ENCODE assay signal across 9 mouse cellular contexts in genomic region chr17:6746452-6747231, GRCm38 (mm10). TPM values are rescaled to one million over a fixed set of nuclear protein-coding genes. Genes with fewer than 3 reads are reported as not detected.
DNase-seq lines count a peak whose midpoint lies in the region; ATAC-seq and TF ChIP-seq lines count a peak whose summit lies in the region.
"Had no signal": no experiment of that assay in that cellular context is flagged by ENCODE, and none has a peak within 500 bp of the region (broad histone marks: within the 10 kb centered on the region; RNA-seq: fewer than 3 reads in every experiment).

No protein-coding gene starts in this region.

- H3K4me2 ChIP-seq in lung, embryonic 14.5 days = no peak overlapping the region
- H3K4me2 ChIP-seq in forebrain, embryonic 16.5 days (ENCODE audit: low read length) = no peak overlapping the region
- H3K4me2 ChIP-seq in neural tube, embryonic 15.5 days = no peak overlapping the region
- no peak overlapping the region for H3K4me2 ChIP-seq in intestine, embryonic 16.5 days (ENCODE audit: low read depth, low read length)

- H3K36me3 ChIP-seq in lung, embryonic 14.5 days (ENCODE audit: insufficient read depth) = peaks cover 41% of the 10 kb centered on the region
- H3K36me3 ChIP-seq in forebrain, embryonic 16.5 days (ENCODE audit: control insufficient read depth, insufficient read depth) = no peaks in the 10 kb centered on the region
- H3K36me3 ChIP-seq in neural tube, embryonic 15.5 days = no peaks in the 10 kb centered on the region; the same call in 1 of the 2 replicates
- peaks cover 14% of the 10 kb centered on the region for H3K36me3 ChIP-seq in intestine, embryonic 16.5 days (ENCODE audit: control insufficient read depth, insufficient read depth, low read length)

- no peak for ATAC-seq in lung, embryonic 14.5 days (ENCODE audit: insufficient read depth)
- ATAC-seq in forebrain, embryonic 16.5 days = no peak
- ATAC-seq in neural tube, embryonic 15.5 days (ENCODE audit: low FRiP score) = no peak
- ATAC-seq in intestine, embryonic 16.5 days = no peak

- H3K27ac ChIP-seq in lung, embryonic 14.5 days (ENCODE audit: low read depth) = peak overlapping the region; percentile 6; the same call in 1 of the 2 replicates
- H3K27ac ChIP-seq in forebrain, embryonic 16.5 days (ENCODE audit: low read length) = peak overlapping the region; percentile 56
- H3K27ac ChIP-seq in neural tube, embryonic 15.5 days (replicated peaks) = peak overlapping the region; percentile 74
- H3K27ac ChIP-seq in intestine, embryonic 16.5 days (ENCODE audit: low read length) = no peak overlapping the region

- peaks cover 6% of the 10 kb centered on the region for H3K4me1 ChIP-seq in lung, embryonic 14.5 days (ENCODE audit: insufficient read depth)
- H3K4me1 ChIP-seq in forebrain, embryonic 16.5 days (replicated peaks; ENCODE audit: control insufficient read depth, insufficient read depth, low read length) = peaks cover 34% of the 10 kb centered on the region
- peaks cover 53% of the 10 kb centered on the region for H3K4me1 ChIP-seq in neural tube, embryonic 15.5 days
- H3K4me1 ChIP-seq in intestine, embryonic 16.5 days (ENCODE audit: control insufficient read depth, insufficient read depth, low read length) = peaks cover 38% of the 10 kb centered on the region

- no peak overlapping the region for H3K4me3 ChIP-seq in lung, embryonic 14.5 days (ENCODE audit: low read depth, low read length)
- no peak overlapping the region for H3K4me3 ChIP-seq in forebrain, embryonic 16.5 days (replicated peaks; ENCODE audit: low read length)
- no peak overlapping the region for H3K4me3 ChIP-seq in neural tube, embryonic 15.5 days (replicated peaks)
- H3K4me3 ChIP-seq in intestine, embryonic 16.5 days (ENCODE audit: low read length) = no peak overlapping the region

- 69% methylated on average over 9 of the region's 9 CpGs for WGBS in lung, embryonic 14.5 days
- WGBS in forebrain, embryonic 16.5 days = 68% methylated on average over 9 of the region's 9 CpGs
- WGBS in neural tube, embryonic 15.5 days = 57% methylated on average over 9 of the region's 9 CpGs
- 70% methylated on average over 9 of the region's 9 CpGs for WGBS in intestine, embryonic 16.5 days

- no peaks in the 10 kb centered on the region for H3K27me3 ChIP-seq in lung, embryonic 14.5 days (ENCODE audit: insufficient read depth, low read length)
- H3K27me3 ChIP-seq in forebrain, embryonic 16.5 days (replicated peaks; ENCODE audit: control insufficient read depth, insufficient read depth, low read length) = no peaks in the 10 kb centered on the region
- no peaks in the 10 kb centered on the region for H3K27me3 ChIP-seq in neural tube, embryonic 15.5 days (replicated peaks)
- no peaks in the 10 kb centered on the region for H3K27me3 ChIP-seq in intestine, embryonic 16.5 days (replicated peaks; ENCODE audit: control insufficient read depth, insufficient read depth, low read length)

- no peak for DNase-seq in lung, embryonic 14.5 days
- DNase-seq in lung, postnatal 14 days = no peak
- DNase-seq in kidney, postnatal 25 days = peak; percentile 64 to 80
- no peak for DNase-seq in thymus, adult 18-20 months
- DNase-seq in right cerebral cortex, adult 2 months (ENCODE audit: low spot score in 2 of 2) = no peak
- DNase-seq: right cerebral cortex, postnatal 14 days had no signal

- H3K9ac ChIP-seq in lung, embryonic 14.5 days = no peak overlapping the region
- no peak overlapping the region for H3K9ac ChIP-seq in forebrain, embryonic 16.5 days (replicated peaks; ENCODE audit: low read depth, low read length)
- H3K9ac ChIP-seq in neural tube, embryonic 15.5 days (replicated peaks) = no peak overlapping the region
- no peak overlapping the region for H3K9ac ChIP-seq in intestine, embryonic 16.5 days (ENCODE audit: low read depth, low read length)

- no peaks in the 10 kb centered on the region for H3K9me3 ChIP-seq in lung, embryonic 14.5 days (ENCODE audit: low read depth, low read length)
- H3K9me3 ChIP-seq in forebrain, embryonic 16.5 days (ENCODE audit: control insufficient read depth, low read length) = no peaks in the 10 kb centered on the region
- no peaks in the 10 kb centered on the region for H3K9me3 ChIP-seq in neural tube, embryonic 15.5 days (replicated peaks)
- H3K9me3 ChIP-seq in intestine, embryonic 16.5 days (ENCODE audit: control insufficient read depth, low read length) = no peaks in the 10 kb centered on the region

- TF ChIP-seq CTCF in lung, embryonic 14.5 days (IDR thresholded peaks at IDR 0.05; ENCODE audit: low read depth) = no peak

RNA-seq across cellular contexts. Expression of gene Ezr, which starts 35.9 kb away (rescaled TPM):
- polyA plus RNA-seq in lung, embryonic 14.5 days (2014; fragmentation: Nextera tagmentation; extraction: Ambion mirVana) = 97.1 and 97.3 TPM in 2 replicates
- 100 and 127 TPM in 2 replicates for polyA plus RNA-seq in forebrain, embryonic 16.5 days (2015; fragmentation: Nextera tagmentation; extraction: Ambion mirVana)
- 48.0 and 90.3 TPM in 2 replicates for polyA plus RNA-seq in neural tube, embryonic 15.5 days (2015; fragmentation: Nextera tagmentation; extraction: Ambion mirVana)
- polyA plus RNA-seq in intestine, embryonic 16.5 days (2015; fragmentation: Nextera tagmentation; extraction: Ambion mirVana) = 281 and 319 TPM in 2 replicates

Comparison
In these comparisons a context has a peak if more than half of its experiments do, and no peak if none do; other contexts are left out.
1. DNase-seq: peak in kidney, postnatal 25 days (2 of 2); none in lung, embryonic 14.5 days (single experiment), lung, postnatal 14 days (single experiment), thymus, adult 18-20 months (0 of 2) and right cerebral cortex, adult 2 months (0 of 2).